Mouse (Mus musculus): Measurements from ENCODE around the gene C2cd3.
"Not testable (repeated sequence)": the region's sequence is repeated elsewhere in the genome, so short reads cannot be mapped to it uniquely, and the experiment has no call there.

The C2cd3 gene

DNA sequence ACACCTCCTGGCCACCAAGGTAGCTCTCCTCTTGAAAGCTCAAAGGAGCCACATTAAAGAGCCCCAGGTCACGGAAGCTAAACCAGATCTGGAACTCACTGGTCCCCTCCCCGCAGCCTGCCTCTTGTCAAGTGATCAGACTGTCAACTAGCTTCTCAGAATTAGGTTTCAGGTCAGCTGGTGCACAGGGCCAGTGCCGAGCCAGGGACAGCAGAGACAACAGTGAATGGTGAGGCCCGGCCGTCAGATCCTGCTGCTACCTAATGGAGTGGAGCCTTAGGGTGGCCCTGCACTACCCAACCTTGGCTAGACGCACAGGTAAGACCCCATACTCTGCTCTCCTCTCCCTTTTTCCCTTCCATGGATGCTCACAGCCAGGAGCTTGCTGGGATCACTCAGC lies 100.7 kb downstream of the C2cd3 start, which contains the start of gene Ucp3:
Ucp3 (plus strand) TSS at position 214 of the 400 bp plus-strand sequence.
- DNase-seq, result no peak

DNA sequence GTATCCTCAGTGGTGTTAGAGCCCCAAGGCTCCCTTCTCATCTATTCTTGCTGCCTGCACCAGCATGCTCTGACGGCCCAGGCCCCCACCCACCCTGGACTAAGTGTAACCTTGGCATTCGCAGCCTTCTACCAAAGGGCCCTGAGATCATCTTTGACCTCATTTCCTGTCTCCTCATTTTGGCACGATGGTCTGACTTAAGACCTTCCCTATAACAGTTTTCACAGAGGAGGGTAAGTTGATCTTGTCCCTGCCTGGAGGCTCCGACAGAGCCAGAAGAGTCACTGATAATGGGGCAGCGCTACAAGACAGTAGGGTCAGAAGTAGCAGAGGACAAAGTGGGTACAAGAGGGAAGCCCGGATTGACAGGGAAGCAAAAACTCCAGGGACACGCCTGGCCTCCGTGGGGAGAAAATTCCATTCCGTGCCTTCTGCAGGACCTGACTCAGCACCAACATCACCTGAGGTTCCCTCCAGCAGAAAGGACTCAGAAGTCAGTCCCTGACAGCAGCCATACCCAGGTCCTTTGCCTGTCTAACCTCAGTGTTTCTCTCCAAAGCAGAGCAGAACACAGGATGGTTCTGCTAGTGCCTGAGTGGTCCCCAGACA lies 101.9 kb downstream of the C2cd3 start:
- DNase-seq, result no peak

DNA sequence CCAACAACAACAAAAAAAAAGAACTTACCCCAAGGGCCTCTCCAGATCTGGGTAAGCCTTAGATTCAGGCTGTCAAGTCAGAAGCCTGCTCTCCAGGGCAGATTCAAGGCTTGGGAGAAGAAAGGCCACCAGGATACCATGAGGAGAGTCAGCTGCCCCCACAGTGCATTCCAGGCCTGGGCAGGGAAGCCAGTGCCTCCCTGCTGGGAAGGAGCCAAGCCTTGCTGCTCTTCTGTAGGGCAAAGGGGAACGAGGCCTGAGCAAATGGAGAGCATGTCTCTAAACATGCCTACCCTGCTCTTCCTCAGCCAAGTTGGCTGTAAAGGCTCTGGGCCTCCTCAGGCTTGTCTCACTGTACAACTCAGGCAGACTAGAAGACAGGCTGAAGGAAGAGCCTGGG lies 102.6 kb downstream of the C2cd3 start:
- DNase-seq, result no peak

DNA sequence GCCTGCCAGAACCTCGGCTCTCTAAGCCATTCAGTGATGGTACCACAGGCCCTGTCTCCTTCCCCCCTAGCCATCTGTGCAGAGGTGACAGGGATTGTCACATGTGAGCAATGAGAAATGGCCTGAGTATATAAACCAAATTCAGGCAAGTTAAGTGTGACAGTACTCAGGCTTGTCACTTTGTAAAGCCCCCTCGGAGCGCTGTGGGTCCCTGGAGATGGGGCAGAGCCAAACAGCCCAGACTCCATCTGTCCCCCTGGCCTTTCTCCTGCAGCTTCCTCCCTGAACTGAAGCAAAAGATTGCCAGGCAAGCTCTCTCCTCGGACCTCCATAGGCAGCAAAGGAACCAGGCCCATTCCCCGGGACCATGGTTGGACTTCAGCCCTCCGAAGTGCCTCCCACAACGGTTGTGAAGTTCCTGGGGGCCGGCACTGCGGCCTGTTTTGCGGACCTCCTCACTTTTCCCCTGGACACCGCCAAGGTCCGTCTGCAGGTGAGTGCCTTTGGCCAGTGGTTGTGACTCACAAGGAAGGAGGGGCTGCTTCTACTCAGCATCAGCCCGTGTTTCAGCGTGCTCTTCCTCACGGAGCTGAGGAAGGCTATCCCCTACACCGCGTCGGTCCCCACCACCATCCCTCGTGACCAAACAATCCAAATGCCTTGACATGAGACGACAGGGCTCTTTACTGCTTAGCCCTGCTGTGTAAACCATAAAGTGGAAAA lies 107.2 kb downstream of the C2cd3 start:
- DNase-seq, result no peak

DNA sequence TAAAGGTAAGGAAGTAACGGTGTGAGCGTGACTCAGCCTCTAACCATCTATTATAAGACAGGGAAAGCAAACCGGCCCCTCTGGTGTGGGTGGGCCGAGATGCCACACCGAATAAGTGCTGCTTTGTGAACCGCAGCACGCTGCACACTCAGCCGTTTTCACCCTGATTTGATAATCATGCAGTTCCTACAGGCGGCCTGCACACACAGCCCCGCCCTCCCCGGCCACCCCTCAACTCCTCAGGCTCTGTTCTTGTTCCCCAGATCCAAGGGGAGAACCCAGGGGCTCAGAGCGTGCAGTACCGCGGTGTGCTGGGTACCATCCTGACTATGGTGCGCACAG lies 107.8 kb downstream of the C2cd3 start:
- no peak for DNase-seq

DNA sequence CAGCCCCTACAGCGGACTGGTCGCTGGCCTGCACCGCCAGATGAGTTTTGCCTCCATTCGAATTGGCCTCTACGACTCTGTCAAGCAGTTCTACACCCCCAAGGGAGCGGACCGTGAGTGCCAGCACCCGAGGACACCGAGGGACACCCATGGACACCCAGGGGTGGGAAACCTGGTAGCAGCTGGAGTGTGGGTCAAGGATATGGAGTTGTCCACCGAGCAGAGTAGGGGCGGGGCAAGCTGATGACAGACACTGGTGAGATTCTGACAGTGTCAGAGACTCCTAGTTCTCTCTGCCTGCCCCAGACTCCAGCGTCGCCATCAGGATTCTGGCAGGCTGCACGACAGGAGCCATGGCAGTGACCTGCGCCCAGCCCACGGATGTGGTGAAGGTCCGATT lies 108.1 kb downstream of the C2cd3 start:
- DNase-seq, result no peak

DNA sequence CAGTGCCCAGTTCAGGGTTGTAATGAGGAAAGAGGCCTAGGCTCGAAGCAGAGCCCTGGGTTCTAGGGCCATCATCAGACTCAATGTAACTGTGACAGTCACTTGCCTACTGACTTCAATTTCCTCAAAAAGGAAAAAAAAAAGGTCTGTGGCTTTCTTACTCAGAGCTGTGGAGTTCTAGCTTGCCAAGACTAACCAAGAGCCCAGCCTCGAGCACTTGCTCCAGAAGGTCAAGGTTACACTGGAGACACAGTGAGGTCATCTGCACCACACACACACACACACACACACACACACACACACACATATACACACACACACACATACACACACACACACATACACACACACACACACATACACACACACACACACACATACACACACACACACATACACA lies 110.0 kb downstream of the C2cd3 start:
- not testable (repeated sequence) for DNase-seq

DNA sequence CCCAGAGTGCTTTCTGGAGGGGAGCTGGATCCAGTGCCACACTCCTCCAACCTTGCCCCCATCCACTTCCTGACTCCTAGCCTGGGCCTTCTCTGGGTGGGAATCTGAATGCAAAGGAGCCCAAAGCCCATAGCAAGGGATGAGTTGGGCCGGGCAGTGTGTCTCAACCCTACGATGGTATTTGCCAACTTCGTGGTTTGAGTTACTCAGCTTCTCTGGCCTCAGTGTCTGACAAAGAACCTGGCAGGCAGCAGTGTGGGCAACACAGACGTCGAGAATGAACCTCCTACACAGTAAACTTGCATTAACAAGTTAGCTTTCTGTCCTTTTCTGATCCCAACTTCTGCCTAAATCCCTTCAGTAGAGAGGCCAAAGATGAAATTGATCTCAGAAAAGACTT lies 112.5 kb downstream of the C2cd3 start:
- DNase-seq, result no peak

DNA sequence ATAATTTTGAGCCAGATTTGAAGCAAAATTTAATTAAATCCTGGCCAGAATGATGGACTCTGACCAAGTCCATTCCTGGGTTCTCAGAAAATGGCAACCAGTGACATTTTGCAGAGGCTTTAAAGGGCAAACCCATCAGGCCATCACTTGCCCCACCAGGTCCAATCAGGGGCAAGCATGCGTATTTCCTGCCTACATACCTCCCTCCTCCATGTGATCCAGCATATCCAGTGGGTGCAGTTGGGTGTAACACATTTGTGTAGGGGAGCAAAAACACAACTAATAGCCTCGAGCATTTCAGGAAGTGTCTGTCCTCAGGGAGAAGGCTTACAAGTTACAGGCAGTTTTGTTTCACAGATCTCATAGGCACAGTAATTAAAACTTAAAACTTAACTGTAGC lies 115.3 kb downstream of the C2cd3 start:
- DNase-seq, result no peak

DNA sequence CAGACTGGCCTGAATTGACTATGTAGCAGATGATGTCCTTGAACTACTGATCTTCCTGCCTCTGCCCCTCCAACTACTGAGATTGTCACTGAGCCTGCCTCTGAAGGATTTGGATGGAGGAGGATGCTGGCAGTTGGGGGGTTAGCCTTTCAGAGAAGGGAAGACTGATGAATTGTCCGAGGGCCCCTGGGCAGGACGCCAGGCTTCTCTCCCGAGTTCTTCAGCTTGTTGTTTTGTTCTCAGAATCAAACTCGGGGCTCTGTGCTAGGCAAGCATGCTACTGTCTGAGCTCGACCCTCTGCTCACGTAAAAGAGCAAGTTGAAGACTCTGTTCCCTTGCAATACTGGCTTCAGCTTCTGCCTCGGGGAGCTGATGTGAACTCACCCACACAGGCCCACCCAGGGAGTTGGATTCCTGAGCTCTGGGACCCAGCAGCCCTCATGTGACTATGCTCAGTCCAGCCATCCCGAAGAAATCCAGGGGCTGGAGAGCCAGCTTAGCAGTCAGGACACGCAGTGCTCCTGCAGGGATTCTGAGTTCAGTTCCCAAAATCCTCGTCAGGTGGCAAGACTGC lies 116.5 kb downstream of the C2cd3 start:
- no peak for DNase-seq

DNA sequence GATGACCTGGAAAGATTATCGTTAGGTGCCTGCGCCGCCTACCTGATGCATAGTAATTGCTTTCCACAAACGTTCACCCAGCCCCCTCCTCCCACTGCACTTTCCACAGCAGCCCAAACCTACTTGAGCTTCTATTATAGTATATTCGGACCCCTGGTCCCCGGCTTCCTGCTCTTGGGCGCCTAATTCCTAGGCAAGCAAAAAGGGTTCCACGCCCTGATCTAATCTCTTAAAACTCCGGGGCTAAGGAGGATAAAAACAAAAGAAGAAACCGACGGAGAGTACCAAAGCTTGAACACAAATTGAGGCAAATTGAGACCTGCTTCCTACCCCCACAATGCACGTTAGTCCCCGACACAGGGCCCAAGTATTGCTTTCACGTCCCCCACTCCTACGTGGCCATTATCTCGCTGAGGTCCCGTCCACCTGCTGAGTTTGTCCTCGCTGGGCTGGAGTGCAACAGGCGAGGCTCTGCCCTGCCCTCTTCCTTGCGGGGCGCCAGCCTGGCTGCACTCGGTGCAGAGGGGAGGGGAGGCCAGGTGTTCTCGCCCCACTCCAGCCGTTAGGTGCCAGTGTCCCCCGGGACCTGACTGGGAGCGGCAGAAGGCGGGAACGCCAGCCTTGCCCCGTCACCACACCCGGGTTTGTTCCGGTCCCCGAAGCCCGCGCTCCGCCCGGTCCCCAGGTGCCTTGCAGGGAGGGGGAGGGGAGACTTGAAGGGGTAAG lies 120.5 kb downstream of the C2cd3 start:
- no peak for DNase-seq

DNA sequence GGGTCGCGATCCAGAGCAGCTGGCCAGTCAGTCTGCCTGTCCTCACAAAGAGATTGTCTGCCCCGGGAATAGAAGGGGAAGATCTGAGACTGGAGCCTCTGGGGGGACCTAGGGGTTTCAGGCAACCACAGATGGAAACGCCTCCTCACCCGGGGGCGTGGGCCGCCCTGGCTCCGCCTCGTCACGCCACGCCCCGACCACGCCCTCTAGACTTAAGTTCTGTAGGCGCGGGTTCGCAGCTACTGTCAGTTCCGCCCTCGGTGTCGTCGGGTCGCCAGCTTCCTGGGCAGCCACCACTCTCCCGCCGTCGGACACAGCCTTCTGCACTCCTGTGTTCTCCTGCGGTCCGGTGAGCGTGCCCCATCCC lies 121.1 kb downstream of the C2cd3 start, which contains the start of gene Ucp2:
Ucp2 (plus strand) TSS at position 221 of the 367 bp plus-strand sequence.
- peak in 1 of 2 experiments; percentile 15 for DNase-seq

DNA sequence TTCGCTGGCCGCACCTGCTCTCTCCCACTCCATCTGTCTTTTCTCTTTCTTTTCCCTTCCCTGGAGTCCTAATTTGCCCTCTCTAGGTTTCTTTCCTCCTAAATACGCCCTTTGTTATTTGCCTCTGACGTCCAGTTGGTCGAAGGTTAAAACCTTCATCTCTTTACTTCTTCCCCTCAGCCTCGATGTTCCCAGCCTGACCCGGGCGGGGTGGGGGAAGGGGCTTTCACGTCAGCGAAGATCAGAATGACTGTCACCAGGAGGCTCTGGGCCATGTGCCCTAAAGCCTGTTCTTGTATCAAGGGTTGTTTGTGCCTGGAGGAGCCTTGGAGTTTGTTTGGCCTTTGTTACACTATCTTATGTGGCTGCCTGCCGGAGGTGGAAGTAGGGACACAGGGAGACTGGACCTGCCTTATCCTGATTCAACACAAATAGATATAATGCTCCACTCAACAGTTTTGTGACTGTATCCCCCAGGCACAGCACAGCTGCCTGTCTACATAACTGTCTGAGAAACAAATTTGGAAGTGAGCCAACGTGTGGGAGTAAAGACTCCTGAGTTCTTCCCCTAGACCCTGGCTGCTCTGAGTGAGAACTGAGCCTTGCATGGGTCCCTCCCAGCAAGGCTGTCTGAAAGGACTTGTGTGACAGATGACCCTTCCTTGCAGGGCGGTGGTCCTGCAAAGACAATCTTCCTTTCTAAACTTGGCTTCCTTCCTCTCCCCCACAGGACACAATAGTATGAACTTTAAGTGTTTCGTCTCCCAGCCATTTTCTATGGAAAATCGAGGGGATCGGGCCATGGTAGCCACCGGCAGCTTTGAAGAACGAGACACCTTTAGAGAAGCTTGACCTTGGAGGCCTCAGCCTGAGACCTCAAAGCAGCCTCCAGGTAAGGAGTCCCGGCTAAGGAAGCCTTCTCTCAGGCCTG lies 121.7 kb downstream of the C2cd3 start:
- DNase-seq, result no peak

DNA sequence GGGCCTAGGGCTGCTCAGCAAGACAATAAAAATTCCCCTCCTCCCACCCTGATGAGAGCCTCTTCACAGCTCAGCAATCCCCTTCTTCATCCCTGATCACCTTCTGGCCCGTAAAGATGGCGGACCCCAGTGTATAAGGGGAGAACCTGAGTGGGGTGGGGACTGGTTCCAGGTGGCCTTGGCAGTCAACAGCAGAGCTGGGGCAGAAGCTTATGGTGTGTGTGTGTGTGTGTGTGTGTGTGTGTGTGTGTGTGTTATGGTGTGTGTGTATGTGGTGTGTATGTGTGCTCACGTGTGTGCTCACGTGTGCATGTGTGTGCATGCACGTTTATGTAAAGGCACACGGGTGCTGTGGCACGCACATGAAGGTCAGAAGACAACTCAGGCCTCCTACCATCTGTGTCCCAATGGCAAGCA lies 122.4 kb downstream of the C2cd3 start:
- DNase-seq, result no peak

DNA sequence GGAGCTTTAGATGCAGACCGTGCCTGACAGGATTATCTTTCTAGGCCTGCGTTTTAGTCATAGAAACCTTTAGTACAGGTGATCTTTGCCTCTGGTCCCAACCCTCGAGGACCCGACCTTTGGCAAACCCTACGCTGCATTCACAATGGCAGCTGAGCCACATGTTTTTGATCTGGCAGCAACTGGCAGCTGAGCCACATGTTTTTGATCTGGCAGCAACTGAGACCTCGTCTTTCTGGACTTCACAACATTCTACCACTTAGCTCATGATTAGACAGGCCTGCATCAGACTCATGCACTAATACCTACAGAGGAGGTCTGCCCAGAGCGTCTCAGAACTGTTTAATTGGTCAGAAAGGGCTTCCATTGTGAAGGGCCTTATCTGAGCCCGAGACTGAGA lies 123.0 kb downstream of the C2cd3 start:
- DNase-seq, result no peak

DNA sequence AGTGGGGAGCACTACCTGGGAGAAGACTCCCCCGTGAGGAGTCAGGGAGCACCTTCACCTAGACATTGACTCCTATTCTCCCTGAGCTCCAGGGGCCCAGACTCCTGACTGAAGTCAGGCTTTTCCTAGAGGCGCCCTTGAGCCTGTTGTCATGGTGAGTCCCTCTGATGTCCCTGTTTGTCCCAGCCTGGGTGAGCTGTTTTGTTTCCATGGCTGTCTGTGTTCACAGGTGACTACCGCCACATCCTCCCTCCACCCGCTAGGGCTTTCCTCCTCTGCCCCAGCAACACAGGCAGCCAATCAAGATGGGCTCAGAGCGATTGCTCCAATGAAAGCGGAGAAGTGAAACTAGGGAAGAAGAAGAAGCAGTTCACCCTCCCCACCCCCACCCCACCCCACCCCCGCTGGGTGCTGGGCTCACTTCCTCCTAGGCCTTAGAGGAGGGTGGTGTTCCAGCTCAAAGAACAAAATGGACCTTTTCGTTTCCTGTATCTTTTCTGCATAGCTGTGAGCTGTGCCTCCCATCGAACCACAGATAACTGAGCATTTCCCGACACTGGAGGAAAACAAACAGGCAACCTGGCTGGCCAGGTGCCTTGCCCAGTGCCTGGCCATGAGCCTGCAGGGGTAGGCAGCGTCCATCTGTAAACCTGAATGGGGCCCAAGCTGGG lies 123.7 kb downstream of the C2cd3 start:
- peak in 1 of 2 experiments; percentile 29 for DNase-seq

DNA sequence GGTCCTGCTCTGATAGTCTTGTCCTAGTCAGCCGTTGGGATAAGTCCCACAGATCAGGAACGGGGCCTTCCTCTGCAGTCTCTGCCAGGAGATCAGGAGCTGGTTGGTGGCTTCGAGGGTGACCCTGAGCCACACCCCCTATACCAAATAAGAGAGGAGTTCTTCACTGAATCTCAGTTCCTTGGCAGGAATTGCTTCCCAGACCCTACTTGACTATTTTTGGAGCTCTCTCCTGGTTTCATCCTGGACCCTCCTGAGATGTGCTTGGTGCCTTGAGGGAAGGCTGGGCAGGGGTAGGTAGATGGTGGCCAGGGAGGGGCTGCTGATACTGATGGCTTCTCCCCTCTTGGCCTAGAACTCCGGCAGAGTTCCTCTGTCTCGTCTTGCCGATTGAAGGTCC lies 124.3 kb downstream of the C2cd3 start:
- DNase-seq, result no peak

DNA sequence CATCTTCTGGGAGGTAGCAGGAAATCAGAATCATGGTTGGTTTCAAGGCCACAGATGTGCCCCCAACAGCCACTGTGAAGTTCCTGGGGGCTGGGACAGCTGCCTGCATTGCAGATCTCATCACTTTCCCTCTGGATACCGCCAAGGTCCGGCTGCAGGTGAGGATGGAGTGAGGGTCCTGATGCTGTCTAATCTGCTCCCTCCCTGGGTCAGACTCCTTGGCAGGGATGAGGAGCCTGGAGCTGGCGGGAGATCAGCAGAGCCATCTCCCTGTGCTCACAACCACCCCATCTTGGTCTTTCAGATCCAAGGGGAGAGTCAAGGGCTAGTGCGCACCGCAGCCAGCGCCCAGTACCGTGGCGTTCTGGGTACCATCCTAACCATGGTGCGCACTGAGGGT lies 124.8 kb downstream of the C2cd3 start:
- DNase-seq, result no peak

DNA sequence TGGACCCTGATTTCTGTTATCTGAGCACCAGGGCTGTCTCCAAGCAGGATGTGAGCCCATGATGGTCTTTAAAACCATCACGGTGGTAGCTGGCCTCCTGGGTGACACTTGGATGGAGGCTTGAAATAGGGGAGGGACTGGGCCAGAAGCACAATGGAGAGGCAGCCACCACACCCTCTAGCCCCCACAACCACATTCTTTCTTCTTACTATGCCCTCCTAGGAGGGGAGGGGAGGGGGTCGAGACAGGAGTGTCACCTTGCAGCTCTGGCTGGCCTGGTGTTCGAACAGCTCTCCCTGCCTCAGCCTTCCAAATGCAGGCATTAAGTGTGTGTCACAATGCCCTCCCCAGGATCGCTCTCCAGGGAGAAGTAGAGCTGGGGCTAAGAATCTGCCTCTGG lies 125.4 kb downstream of the C2cd3 start:
- DNase-seq, result no peak

DNA sequence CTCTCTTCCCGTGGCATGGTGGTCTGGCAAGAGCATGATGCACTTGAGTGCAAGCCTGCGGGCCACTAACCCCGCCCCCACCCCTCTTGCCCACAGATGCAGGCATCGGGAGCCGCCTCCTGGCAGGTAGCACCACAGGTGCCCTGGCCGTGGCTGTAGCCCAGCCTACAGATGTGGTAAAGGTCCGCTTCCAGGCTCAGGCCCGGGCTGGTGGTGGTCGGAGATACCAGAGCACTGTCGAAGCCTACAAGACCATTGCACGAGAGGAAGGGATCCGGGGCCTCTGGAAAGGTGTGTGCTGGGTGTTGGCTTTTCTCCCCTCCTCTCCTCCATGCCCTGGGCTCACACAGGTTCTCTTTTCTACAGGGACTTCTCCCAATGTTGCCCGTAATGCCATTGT lies 125.9 kb downstream of the C2cd3 start:
- DNase-seq, result no peak

DNA sequence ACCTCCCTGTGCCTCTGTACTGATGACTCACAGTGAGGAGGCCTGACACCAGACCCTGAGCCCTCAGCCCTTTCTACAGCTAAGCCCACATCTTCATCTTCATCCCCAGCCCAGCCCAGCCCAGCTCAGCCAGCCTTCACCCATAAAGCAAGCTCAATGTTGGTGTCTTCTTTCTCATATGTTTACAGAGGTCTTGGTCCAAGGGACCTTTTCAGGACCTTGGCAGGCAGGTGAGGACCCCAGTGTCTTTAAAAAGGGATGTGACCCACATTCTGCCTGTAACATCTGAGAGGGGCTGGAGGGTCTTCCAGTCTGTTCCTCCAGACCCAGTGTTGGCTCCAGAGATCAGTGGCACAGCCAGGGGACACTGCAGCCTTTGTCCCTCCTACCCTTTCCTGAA lies 127.4 kb downstream of the C2cd3 start:
- no peak for DNase-seq
